Mouse (Mus musculus) lung, embryonic 15.5 days (tissue): ENCODE results near the gene Cacng4. TPM values are rescaled to one million over a fixed set of nuclear protein-coding genes. Genes with fewer than 3 reads are reported as not detected.

ENCODE experiments used
- ATAC-seq: fragments of 200-750 bp; cut with Nextera tagmentation; 2 replicates; pipeline ENCODE4 v1.8.0; 2017; ENCODE audit warnings: moderate number of reproducible peaks, borderline replicate concordance; ENCODE audit not compliant: low FRiP score, low TSS enrichment; ENCODE audit errors: extremely low read depth
- H3K27ac ChIP-seq: fragments of 300-500 bp; sonication (generic); 2 replicates; pipeline ENCODE4 v1.5.1; 2015; ENCODE audit warnings: moderate library complexity, mild to moderate bottlenecking, inconsistent platforms
- H3K27me3 ChIP-seq: fragments of 300-500 bp; sonication (generic); 2 replicates; pipeline ENCODE4 v1.6.1; 2015; ENCODE audit warnings: inconsistent platforms
- H3K36me3 ChIP-seq: fragments of 300-500 bp; sonication (generic); 2 replicates; pipeline ENCODE4 v1.6.1; 2015; ENCODE audit warnings: inconsistent platforms
- H3K4me1 ChIP-seq: fragments of 300-500 bp; sonication (generic); 2 replicates; pipeline ENCODE4 v1.6.1; 2015; ENCODE audit warnings: inconsistent platforms
- H3K4me2 ChIP-seq: fragments of 300-500 bp; sonication (generic); 2 replicates; pipeline ENCODE4 v1.6.1; 2015; ENCODE audit warnings: inconsistent platforms, mild to moderate bottlenecking, moderate library complexity
- H3K4me3 ChIP-seq: fragments of 300-500 bp; sonication (generic); 2 replicates; pipeline ENCODE4 v1.5.1; 2015; ENCODE audit warnings: mild to moderate bottlenecking, inconsistent platforms
- H3K9ac ChIP-seq: fragments of 300-500 bp; sonication (generic); 2 replicates; pipeline ENCODE4 v1.6.1; 2015; ENCODE audit warnings: inconsistent platforms
- H3K9me3 ChIP-seq: fragments of 300-500 bp; sonication (generic); 2 replicates; pipeline ENCODE4 v1.6.1; 2016; ENCODE audit warnings: inconsistent platforms
- WGBS: fragments of 180-500 bp; shearing (Covaris S2); methylation state at CpG from one replicate; pipeline ENCODE4 v1.1.7; 2015; 5-methylcytosine and 5-hydroxymethylcytosine counted together
- polyA plus RNA-seq: library from polyadenylated mRNA; unstranded; fragments of >200 nt; fragmentation: Nextera tagmentation; extraction: Ambion mirVana; gene quantifications from 2 replicates; pipeline ENCODE4 v1.2.1, GENCODE M21; 2015

The Cacng4 gene
- polyA plus RNA-seq, 1 experiment from 2014 or later: 1.2 TPM

DNA sequence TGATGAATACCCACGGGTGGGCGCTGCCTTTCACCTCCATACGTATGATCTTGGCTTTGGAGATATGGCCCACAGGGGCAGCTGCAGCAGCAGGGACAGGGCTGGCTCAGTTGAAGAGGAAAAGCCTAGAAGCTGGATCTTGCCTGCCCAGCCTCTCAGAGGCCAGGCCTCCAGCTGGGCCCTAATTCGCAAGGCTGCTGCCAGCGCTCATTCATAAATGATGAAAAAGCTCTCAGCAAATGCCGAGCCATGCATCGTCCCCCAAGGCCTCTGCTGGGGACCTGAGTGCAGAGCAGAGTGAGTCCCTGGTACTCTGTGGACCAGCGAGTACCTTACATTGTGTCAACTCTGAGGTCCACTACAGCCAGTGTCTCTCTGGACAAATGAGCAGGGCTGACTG is 26.0 kb downstream of the Cacng4 start:
- WGBS: 75% methylated on average over 8 of the region's 8 CpGs
- no peaks in the 10 kb centered on the region for H3K4me1 ChIP-seq
- no peak overlapping the region for H3K4me3 ChIP-seq
- ATAC-seq: no peak
- no peaks in the 10 kb centered on the region for H3K27me3 ChIP-seq
- H3K9me3 ChIP-seq: no peaks in the 10 kb centered on the region
- H3K4me2 ChIP-seq: no peak overlapping the region
- no peak overlapping the region for H3K27ac ChIP-seq
- H3K36me3 ChIP-seq: no peaks in the 10 kb centered on the region
- H3K9ac ChIP-seq: no peak overlapping the region

DNA sequence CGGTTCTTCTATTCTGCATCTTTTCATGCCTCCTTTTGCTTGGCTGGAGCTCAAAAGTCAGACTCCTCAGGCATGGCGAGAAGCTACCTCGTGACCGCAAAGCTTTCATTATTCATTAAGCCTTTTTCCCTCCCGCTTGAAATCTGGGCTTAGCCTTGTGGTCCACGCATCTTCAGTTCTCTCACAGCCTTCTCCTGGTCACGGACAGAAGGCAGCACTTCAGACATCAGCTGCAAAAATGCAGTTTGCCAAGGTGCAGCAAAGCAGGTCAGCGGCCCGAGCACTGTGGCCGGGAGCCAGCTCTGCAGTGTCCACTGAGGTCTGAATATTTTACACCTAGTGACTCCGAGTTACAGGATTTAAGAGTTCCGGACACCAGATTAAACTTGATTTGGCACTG is 27.4 kb downstream of the Cacng4 start:
- no peak overlapping the region for H3K4me2 ChIP-seq
- no peak overlapping the region for H3K9ac ChIP-seq
- no peak overlapping the region for H3K27ac ChIP-seq

DNA sequence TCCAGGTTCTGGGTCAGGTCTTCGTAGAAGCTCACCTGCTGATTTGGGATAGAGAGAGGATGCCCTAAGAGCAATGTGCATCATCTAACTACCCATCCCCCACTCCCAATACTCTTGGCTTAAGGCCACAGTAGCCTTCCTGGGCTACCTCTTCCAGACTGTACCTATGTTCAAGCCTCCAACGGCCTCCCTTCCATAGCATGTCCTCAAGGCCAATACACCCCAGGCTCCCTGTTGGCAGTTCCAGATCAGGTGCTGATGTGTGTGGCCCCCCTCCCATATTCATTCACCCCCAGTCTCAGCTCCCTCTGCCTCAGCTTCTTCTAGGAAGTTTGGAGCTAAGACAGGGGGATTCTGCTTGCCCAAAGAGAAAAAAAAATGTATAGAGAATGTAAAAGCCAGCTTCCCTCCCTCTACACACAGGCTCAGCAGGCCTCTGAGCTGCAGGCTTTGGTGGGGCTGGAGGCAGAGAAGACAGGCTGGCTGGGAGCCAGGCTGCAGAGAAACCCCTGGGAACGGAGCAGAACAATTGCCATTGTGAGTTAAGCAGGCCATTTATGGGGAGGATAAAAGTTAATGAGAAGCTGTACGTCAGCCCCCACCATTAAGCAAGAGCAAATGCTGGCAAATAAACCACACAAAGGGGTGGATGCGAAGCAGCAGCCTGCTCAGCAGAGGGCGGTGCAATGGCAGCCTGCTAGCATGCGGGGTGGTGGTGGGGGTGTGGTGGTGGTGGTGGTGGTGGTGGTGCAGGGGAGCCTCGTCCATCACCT is 31.5 kb downstream of the Cacng4 start:
- no peak; the same call in 1 of the 2 replicates for ATAC-seq
- Histone ChIP-seq H3K4me2 (no peak overlapping the region), H3K9me3 (no peaks in the 10 kb centered on the region), H3K4me1 (no peaks in the 10 kb centered on the region), H3K36me3 (no peaks in the 10 kb centered on the region), H3K9ac (no peak overlapping the region), H3K27me3 (no peaks in the 10 kb centered on the region), H3K4me3 (no peak overlapping the region), H3K27ac (no peak overlapping the region)
- 38% methylated on average over 8 of the region's 8 CpGs for WGBS

More for the DNA sequence above, 27.4 kb downstream of the Cacng4 start:
- no peak for ATAC-seq
- Histone ChIP-seq H3K27me3 (no peaks in the 10 kb centered on the region), H3K4me1 (no peaks in the 10 kb centered on the region), H3K36me3 (no peaks in the 10 kb centered on the region), H3K9me3 (no peaks in the 10 kb centered on the region), H3K4me3 (no peak overlapping the region)
- 82% methylated on average over 12 of the region's 12 CpGs for WGBS

DNA sequence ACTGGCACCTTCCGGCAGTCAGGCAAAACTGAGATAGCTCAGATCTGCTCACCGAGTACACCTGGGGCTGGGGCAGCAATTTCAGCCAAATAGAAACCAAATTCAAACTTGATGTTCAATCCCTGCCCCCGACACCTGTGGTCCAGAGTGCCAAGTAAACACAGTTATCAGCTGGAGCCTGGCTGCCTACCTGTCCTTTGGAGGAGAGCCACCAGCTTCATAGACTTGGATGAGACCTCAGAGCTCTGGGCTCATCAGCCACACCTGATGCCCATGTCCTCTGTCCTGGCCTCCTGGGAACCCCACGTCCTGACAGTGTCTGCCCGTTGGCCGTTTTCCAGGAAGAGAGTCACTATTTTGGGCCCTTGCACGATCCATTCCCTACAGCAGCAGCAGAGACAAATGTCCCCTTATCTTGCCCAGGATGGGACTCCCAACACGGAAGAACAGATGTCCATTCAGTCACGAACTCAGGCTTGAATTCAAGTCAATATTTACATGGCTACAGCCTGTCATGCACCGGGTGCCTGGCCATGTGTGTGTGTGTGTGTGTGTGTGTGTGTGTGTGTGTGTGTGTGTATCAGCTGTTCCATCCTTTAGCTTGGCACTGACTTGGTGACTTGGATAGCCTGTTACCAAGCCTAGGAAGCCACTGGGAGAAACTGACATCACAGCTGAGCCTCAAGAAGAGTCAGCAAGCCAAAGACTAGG is 32.4 kb downstream of the Cacng4 start:
- Histone ChIP-seq H3K27ac (no peak overlapping the region), H3K9ac (no peak overlapping the region)
- WGBS: 38% methylated on average over 10 of the region's 10 CpGs

DNA sequence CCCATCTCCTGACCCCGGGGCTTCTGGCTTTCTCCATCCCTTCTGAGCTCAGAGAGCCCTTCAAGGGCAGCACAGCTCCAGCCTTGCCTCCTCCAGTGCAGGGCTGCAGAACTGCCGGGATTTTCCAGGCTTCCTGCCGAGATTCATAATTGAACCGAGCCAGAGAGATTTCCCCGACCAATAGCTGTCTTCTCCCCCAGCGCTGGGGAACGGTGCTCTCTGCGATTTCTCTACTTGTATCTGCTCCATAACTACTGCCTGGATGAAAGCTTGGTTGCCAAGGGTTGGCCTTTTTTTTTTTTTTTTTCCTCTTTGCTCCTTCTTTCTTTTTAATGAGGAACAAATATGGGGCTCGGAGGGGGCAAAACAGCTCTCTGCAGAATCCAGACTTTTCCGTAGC is 34.4 kb downstream of the Cacng4 start:
- no peak for ATAC-seq
- Histone ChIP-seq H3K4me3 (no peak overlapping the region), H3K27me3 (no peaks in the 10 kb centered on the region), H3K4me1 (no peaks in the 10 kb centered on the region), H3K4me2 (no peak overlapping the region), H3K9ac (no peak overlapping the region), H3K27ac (no peak overlapping the region), H3K36me3 (no peaks in the 10 kb centered on the region), H3K9me3 (no peaks in the 10 kb centered on the region)
- 66% methylated on average over 10 of the region's 10 CpGs for WGBS

More for the DNA sequence above, 32.4 kb downstream of the Cacng4 start:
- Histone ChIP-seq H3K4me3 (no peak overlapping the region), H3K4me1 (no peaks in the 10 kb centered on the region), H3K36me3 (no peaks in the 10 kb centered on the region), H3K9me3 (no peaks in the 10 kb centered on the region), H3K4me2 (no peak overlapping the region), H3K27me3 (no peaks in the 10 kb centered on the region)
- no peak for ATAC-seq

DNA sequence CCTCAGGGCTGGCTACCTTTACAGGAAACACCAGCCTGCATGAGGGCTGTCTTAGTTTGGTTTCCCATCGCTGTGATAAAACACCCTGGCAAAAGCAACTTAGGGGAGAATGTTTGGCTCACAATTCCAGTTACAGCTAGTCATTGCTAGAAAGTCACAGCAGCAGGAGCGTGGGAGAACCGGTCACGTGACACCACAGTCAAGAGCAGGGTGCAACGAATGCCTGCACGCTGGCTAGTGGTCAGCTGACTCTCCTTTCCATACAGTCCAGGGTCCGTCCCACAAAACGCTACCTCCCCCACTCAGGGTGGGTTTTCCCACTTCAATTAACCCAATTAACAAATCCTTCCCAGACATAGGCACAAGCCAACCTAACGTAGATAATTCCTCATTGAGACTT is 34.8 kb downstream of the Cacng4 start:
- no peak for ATAC-seq
- Histone ChIP-seq H3K9me3 (no peaks in the 10 kb centered on the region), H3K4me1 (no peaks in the 10 kb centered on the region), H3K4me3 (no peak overlapping the region), H3K36me3 (no peaks in the 10 kb centered on the region), H3K27me3 (no peaks in the 10 kb centered on the region), H3K9ac (no peak overlapping the region), H3K4me2 (no peak overlapping the region), H3K27ac (no peak overlapping the region)
- 68% methylated on average over 9 of the region's 9 CpGs for WGBS

DNA sequence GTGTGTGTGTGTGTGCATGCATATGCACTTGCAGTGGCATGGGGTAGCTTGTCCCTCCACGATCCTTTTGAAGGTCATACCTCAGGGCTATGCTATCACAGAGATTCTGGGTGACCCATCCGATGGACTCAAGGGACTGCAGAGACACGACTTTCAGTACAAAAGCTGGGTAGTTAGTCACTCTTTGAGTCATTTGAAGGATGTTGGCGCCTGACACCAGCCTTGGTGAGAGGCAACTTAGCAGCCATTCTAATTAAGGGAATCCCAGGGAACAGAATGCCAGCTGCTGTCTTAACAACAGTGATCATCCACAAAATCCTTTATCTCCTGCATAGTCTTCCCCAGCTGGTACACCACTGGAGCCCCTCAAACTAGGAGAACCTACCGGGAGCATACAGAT is 45.2 kb downstream of the Cacng4 start:
- Histone ChIP-seq H3K4me1 (no peaks in the 10 kb centered on the region), H3K4me2 (no peak overlapping the region), H3K27ac (no peak overlapping the region)

DNA sequence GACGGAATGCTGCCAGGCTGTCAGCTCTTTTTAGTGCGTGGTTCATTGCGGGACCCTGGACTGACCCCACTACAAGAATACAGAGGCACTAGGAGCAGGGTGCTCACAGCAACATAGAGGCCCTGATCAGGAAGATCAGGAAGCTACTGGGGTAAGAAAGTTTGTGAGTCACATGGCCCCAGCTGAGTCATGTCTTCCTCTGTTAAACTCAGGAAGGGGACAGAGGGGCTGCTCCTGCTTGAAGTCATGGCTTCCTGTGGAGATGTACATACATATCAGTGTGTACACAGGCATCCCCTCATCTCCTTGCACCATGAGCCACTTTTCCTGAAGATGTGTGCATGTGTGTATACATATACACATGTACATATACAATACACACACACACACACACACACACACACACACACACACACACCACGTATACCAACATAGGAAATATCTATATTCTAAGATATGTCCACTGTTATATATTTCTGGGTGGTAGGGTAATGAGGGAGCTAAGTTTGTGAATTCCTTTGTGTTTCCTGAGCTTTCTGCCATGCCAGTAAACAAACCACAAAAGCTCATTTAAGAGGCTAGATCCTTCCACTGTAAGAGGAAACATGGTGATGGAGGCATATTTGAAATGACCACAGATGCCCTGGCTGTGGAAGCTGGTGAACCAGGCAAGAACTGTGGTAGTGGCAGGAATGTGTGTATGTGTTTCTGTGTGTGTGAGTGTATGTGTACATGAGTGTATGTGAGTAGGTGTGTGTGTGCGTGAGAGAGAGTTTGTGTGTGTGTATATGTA is 45.9 kb downstream of the Cacng4 start:
- Histone ChIP-seq H3K9ac (no peak overlapping the region), H3K9me3 (no peaks in the 10 kb centered on the region), H3K27me3 (no peaks in the 10 kb centered on the region), H3K4me2 (no peak overlapping the region), H3K27ac (no peak overlapping the region), H3K4me1 (no peaks in the 10 kb centered on the region), H3K4me3 (no peak overlapping the region), H3K36me3 (no peaks in the 10 kb centered on the region)
- 75% methylated on average over 5 of the region's 5 CpGs for WGBS
- no peak for ATAC-seq

More for the DNA sequence above, 45.2 kb downstream of the Cacng4 start:
- Histone ChIP-seq H3K9ac (no peak overlapping the region), H3K27me3 (no peaks in the 10 kb centered on the region), H3K4me3 (no peak overlapping the region), H3K36me3 (no peaks in the 10 kb centered on the region), H3K9me3 (no peaks in the 10 kb centered on the region)
- no peak for ATAC-seq
- WGBS: 86% methylated on average over 5 of the region's 5 CpGs

DNA sequence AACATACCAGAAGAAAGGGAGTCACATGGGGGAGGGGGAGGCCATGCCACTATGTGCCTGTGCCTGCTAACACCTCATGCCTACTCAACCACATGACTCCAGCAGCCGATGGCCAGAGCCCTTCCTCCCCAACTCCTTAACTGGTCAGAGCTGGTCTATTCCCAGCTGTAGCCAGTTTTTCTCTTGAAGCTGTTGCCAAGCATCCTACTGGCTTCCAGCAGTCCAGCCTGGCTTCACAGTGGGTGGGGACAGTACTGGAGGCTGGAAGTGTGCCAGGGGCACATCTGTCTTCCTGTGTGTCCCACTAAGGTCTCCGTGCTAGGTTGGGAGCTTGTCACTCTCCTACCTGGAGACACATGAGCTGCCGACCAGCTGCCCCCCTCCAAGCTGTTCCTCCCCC is 51.3 kb downstream of the Cacng4 start:
- Histone ChIP-seq H3K4me1 (no peaks in the 10 kb centered on the region), H3K27me3 (no peaks in the 10 kb centered on the region), H3K36me3 (no peaks in the 10 kb centered on the region), H3K9ac (no peak overlapping the region), H3K4me3 (no peak overlapping the region), H3K4me2 (no peak overlapping the region), H3K27ac (no peak overlapping the region), H3K9me3 (no peaks in the 10 kb centered on the region)
- 28% methylated on average over 3 of the region's 3 CpGs for WGBS
- no peak for ATAC-seq

DNA sequence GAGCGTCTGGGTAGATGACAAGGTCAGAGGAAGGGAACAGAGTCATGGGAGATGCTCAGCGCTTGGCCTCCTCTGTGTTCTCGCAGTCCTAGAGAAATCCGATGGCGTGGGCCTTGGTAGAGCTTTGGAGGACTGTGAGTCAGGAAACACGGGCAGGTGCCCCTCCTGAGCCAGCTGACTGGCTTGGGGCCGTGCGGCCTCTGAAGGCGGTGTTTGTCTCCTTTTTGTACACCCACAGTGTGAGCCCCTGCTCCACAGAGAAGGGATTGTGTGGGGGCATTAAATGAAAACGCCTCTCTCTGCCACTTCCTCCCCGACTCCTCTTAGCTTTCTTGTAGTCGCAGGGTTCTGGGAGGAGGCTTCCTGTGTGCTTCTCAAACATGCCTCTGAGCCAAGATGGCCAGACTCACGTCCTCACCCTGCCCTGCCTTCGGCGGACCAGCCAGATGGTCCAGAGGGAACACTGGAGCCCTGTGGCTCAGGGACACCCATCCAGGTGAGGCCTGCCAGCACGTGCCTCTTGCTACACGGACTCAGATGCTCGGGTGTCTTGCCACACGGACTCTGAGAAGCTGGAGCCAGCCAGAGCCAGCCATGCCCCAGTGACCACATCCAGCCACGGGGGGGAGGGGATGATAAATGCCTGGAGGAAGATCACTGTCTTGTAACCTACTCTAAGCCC is 55.8 kb downstream of the Cacng4 start:
- 78% methylated on average over 20 of the region's 20 CpGs for WGBS
- Histone ChIP-seq H3K9ac (no peak overlapping the region), H3K4me3 (no peak overlapping the region), H3K27ac (no peak overlapping the region), H3K27me3 (no peaks in the 10 kb centered on the region), H3K36me3 (no peaks in the 10 kb centered on the region), H3K9me3 (no peaks in the 10 kb centered on the region), H3K4me1 (no peaks in the 10 kb centered on the region), H3K4me2 (no peak overlapping the region)
- ATAC-seq: no peak

DNA sequence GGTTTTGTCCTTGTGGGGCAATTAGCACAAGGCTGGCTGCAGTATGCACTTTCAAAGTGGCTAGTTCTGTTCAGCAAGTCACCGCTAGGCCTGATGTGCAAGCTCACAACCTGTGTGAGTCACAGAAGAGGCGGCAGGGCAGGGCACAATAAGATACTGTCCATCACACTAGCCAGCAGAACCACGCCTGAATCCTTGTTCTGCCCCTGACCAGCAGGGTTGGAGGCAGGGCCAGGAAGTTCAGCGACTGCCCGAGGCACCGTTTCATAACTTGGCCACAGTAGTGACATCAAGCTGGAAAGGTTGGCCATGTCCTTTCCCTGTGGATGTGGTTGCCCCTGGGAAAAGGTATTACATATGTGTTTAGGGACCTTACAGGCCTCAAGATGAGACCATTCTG is 56.5 kb downstream of the Cacng4 start:
- no peak overlapping the region for H3K27ac ChIP-seq
- WGBS: 84% methylated on average over 6 of the region's 6 CpGs

More for the DNA sequence above, 56.5 kb downstream of the Cacng4 start:
- no peak for ATAC-seq
- Histone ChIP-seq H3K4me2 (no peak overlapping the region), H3K9me3 (no peaks in the 10 kb centered on the region), H3K4me1 (no peaks in the 10 kb centered on the region), H3K9ac (no peak overlapping the region), H3K4me3 (no peak overlapping the region), H3K27me3 (no peaks in the 10 kb centered on the region), H3K36me3 (no peaks in the 10 kb centered on the region)
